Mouse (Mus musculus) E14TG2a.4 (cell line): ENCODE data around the gene Fgf18.
A peak's percentile ranks its signal among the peaks of the same experiment; 100 is the strongest.

Source experiments
- H3K27me3 ChIP-seq: 2 replicates; pipeline ENCODE4 v1.6.1; 2014; ENCODE audit warnings: low read length, control low read depth; ENCODE audit not compliant: insufficient read depth
- H3K36me3 ChIP-seq: 2 replicates; pipeline ENCODE4 v1.6.1; 2014; ENCODE audit warnings: low read length, control low read depth; ENCODE audit not compliant: insufficient read depth
- H3K4me1 ChIP-seq: replicated peaks from 2 replicates; pipeline ENCODE4 v1.6.1; 2014; ENCODE audit warnings: low read depth, low read length, control low read depth
- H3K4me3 ChIP-seq: replicated peaks from 2 replicates; pipeline ENCODE4 v1.5.1; 2014; ENCODE audit warnings: mild to moderate bottlenecking, low read length
- H3K9me3 ChIP-seq: 2 replicates; pipeline ENCODE4 v1.6.1; 2014; ENCODE audit warnings: low read length, control low read depth
- CTCF ChIP-seq: conservative IDR thresholded peaks from 2 replicates; pipeline ENCODE4 v1.5.1; 2014; ENCODE audit warnings: low read length
- NANOG ChIP-seq: IDR thresholded peaks from 2 replicates; pipeline ENCODE4 v1.6.1; 2014; ENCODE audit warnings: borderline replicate concordance, low read length, mixed read lengths
- POU5F1 ChIP-seq: IDR thresholded peaks from 2 replicates; pipeline ENCODE4 v1.6.1; 2014; ENCODE audit warnings: low read length, borderline replicate concordance

Fgf18 gene

GRCm38 (mm10) chr11:33176525-33177245, 29.5 kb upstream of the Fgf18 start:
- H3K4me1 ChIP-seq, result peaks cover 46% of the 10 kb centered on the region
- H3K4me3 ChIP-seq, result no peak overlapping the region
- H3K9me3 ChIP-seq, result no peaks in the 10 kb centered on the region
- peak; percentile 55 for TF ChIP-seq CTCF
- no peak for TF ChIP-seq NANOG
- H3K27me3 ChIP-seq, result peaks cover 38% of the 10 kb centered on the region
- no peaks in the 10 kb centered on the region for H3K36me3 ChIP-seq

- H3K4me1 ChIP-seq, result peaks cover 39% of the 10 kb centered on the region
- no peaks in the 10 kb centered on the region for H3K9me3 ChIP-seq
- peaks cover 38% of the 10 kb centered on the region for H3K27me3 ChIP-seq
- no peak overlapping the region for H3K4me3 ChIP-seq
- H3K36me3 ChIP-seq, result no peaks in the 10 kb centered on the region
- TF ChIP-seq POU5F1 (no peak), NANOG (no peak)
Observed at GRCm38 (mm10) chr11:33175768-33176167, 28.6 kb upstream of the Fgf18 start.

- no peaks in the 10 kb centered on the region for H3K9me3 ChIP-seq
- peaks cover 8% of the 10 kb centered on the region for H3K4me1 ChIP-seq
- H3K36me3 ChIP-seq, result no peaks in the 10 kb centered on the region
- no peak overlapping the region for H3K4me3 ChIP-seq
- H3K27me3 ChIP-seq, result peaks cover 15% of the 10 kb centered on the region
- TF ChIP-seq POU5F1 (no peak), CTCF (peak; percentile 85), NANOG (no peak)
Observed at GRCm38 (mm10) chr11:33170489-33170888, 23.3 kb upstream of the Fgf18 start.

- Histone ChIP-seq H3K4me1 (peaks cover 35% of the 10 kb centered on the region), H3K27me3 (0 out of 2 replicates have a peak, but pooled peaks cover 2% of the 10 kb centered on the region)
- TF ChIP-seq NANOG (no peak), CTCF (no peak), POU5F1 (no peak)
Observed at GRCm38 (mm10) chr11:33162998-33163506, 15.9 kb upstream of the Fgf18 start, which contains the start of gene Npm1. Npm1 (minus strand) TSS chr11:33163206.

GRCm38 (mm10) chr11:33162211-33162997, 15.2 kb upstream of the Fgf18 start:
- no peak for TF ChIP-seq NANOG
- no peak for TF ChIP-seq CTCF
- no peak for TF ChIP-seq POU5F1
- Histone ChIP-seq H3K27me3 (no peaks in the 10 kb centered on the region), H3K4me1 (peaks cover 41% of the 10 kb centered on the region), H3K36me3 (peaks cover 50% of the 10 kb centered on the region), H3K9me3 (no peaks in the 10 kb centered on the region), H3K4me3 (peak overlapping the region; percentile 99)

More at GRCm38 (mm10) chr11:33162998-33163506, 15.9 kb upstream of the Fgf18 start, which contains the start of gene Npm1:
- Histone ChIP-seq H3K36me3 (peaks cover 44% of the 10 kb centered on the region), H3K9me3 (no peaks in the 10 kb centered on the region), H3K4me3 (peak within 1 kb of the TSS; percentile 99)

GRCm38 (mm10) chr11:33159741-33160140, 12.5 kb upstream of the Fgf18 start:
- Histone ChIP-seq H3K9me3 (no peaks in the 10 kb centered on the region), H3K4me1 (peaks cover 59% of the 10 kb centered on the region), H3K27me3 (no peaks in the 10 kb centered on the region), H3K4me3 (peak overlapping the region; percentile 99), H3K36me3 (peaks cover 77% of the 10 kb centered on the region)
- no peak for TF ChIP-seq POU5F1
- no peak for TF ChIP-seq NANOG
- no peak for TF ChIP-seq CTCF

GRCm38 (mm10) chr11:33157453-33158196, 10.4 kb upstream of the Fgf18 start:
- no peaks in the 10 kb centered on the region for H3K27me3 ChIP-seq
- H3K4me1 ChIP-seq, result peaks cover 57% of the 10 kb centered on the region

More at GRCm38 (mm10) chr11:33157453-33158196, 10.4 kb upstream of the Fgf18 start:
- Histone ChIP-seq H3K9me3 (no peaks in the 10 kb centered on the region), H3K36me3 (peaks cover 98% of the 10 kb centered on the region), H3K4me3 (peak overlapping the region; percentile 99)
- TF ChIP-seq CTCF (no peak), NANOG (no peak), POU5F1 (no peak)
